Mouse (Mus musculus): ENCODE data around the gene Vmn1r91. TPM values are rescaled to one million over a fixed set of nuclear protein-coding genes. Genes with fewer than 3 reads are reported as not detected.
"Not testable (repeated sequence)": the region's sequence is repeated elsewhere in the genome, so short reads cannot be mapped to it uniquely, and the experiment has no call there.

Vmn1r91 gene
- not detected in 3 replicates for total RNA-seq (2017)

GRCm38 (mm10) chr7:20099380-20099779 is at the start of gene Vmn1r91:
Gene Vmn1r91 (plus strand): TSS chr7:20099680.
- ATAC-seq (replicated peaks; ENCODE audit: insufficient number of reproducible peaks, low FRiP score, low TSS enrichment, poor library complexity, severe bottlenecking): not testable (repeated sequence)

GRCm38 (mm10) chr7:20064100-20064499 is 35.4 kb upstream of the Vmn1r91 start:
- not testable (repeated sequence) for ATAC-seq (replicated peaks; ENCODE audit: insufficient number of reproducible peaks, low FRiP score, low TSS enrichment, poor library complexity, severe bottlenecking)

- not testable (repeated sequence) for ATAC-seq (replicated peaks; ENCODE audit: insufficient number of reproducible peaks, low FRiP score, low TSS enrichment, poor library complexity, severe bottlenecking)
Measured at GRCm38 (mm10) chr7:20078118-20078517, 21.4 kb upstream of the Vmn1r91 start.

- not testable (repeated sequence) for ATAC-seq (replicated peaks; ENCODE audit: insufficient number of reproducible peaks, low FRiP score, low TSS enrichment, poor library complexity, severe bottlenecking)
Measured at GRCm38 (mm10) chr7:20122479-20122878, 23.0 kb downstream of the Vmn1r91 start, which contains the start of gene Gm16442. Gene Gm16442 (minus strand): TSS chr7:20122579.

- ATAC-seq (replicated peaks; ENCODE audit: insufficient number of reproducible peaks, low FRiP score, low TSS enrichment, poor library complexity, severe bottlenecking): not testable (repeated sequence)
Measured at GRCm38 (mm10) chr7:20138988-20139387, 39.5 kb downstream of the Vmn1r91 start, which contains the start of gene Vmn1r93. Gene Vmn1r93 (minus strand): TSS chr7:20139088.

Other genes with a start within 250 kb of the Vmn1r91 start
- gene Gm19345, start 247.7 kb upstream of the Vmn1r91 start, total RNA-seq (2017): not detected in 3 replicates
- 0.39 TPM in 1 of 3 replicates, not detected in the others for gene Ceacam16, start 238.4 kb upstream of the Vmn1r91 start, total RNA-seq (2017)
- 0.38 to 1.2 TPM (median 0.75 TPM) in 3 replicates for gene Ceacam19, start 211.7 kb upstream of the Vmn1r91 start, total RNA-seq (2017)
- 8.2 to 13.6 TPM (median 12.2 TPM) in 3 replicates for gene Pvr, start 178.5 kb upstream of the Vmn1r91 start, total RNA-seq (2017)
- gene Igsf23, start 148.9 kb upstream of the Vmn1r91 start, total RNA-seq (2017): 0.75 TPM in 1 of 3 replicates, not detected in the others
- not detected in 3 replicates for gene Ceacam20, start 134.3 kb upstream of the Vmn1r91 start, total RNA-seq (2017)
- not detected in 3 replicates for gene Nlrp9b, start 108.2 kb upstream of the Vmn1r91 start, total RNA-seq (2017)
- gene Gm16442, start 22.9 kb downstream of the Vmn1r91 start, total RNA-seq (2017): not detected in 3 replicates
- not detected in 3 replicates for gene Vmn1r93, start 39.4 kb downstream of the Vmn1r91 start, total RNA-seq (2017)
- gene Vmn1r94, start 68.7 kb downstream of the Vmn1r91 start, total RNA-seq (2017): not detected in 3 replicates
- gene Vmn1r95, start 94.0 kb downstream of the Vmn1r91 start, total RNA-seq (2017): not detected in 3 replicates
- not detected in 3 replicates for gene Gm6164, start 105.9 kb downstream of the Vmn1r91 start, total RNA-seq (2017)
- gene Gm4498, start 134.1 kb downstream of the Vmn1r91 start, total RNA-seq (2017): not detected in 3 replicates
- not detected in 3 replicates for gene Gm5890, start 163.2 kb downstream of the Vmn1r91 start, total RNA-seq (2017)
- gene Gm4133, start 234.4 kb downstream of the Vmn1r91 start, total RNA-seq (2017): not detected in 3 replicates

Data from monocyte, adult 5-6 weeks (primary cell).